Comparison of ENCODE assay signal across 8 mouse cellular contexts in genomic region chr8:84416041-84416440, GRCm38 (mm10). TPM values are rescaled to one million over a fixed set of nuclear protein-coding genes. Genes with fewer than 3 reads are reported as not detected.
A peak's percentile ranks its signal among the peaks of the same experiment; 100 is the strongest.
DNase-seq lines count a peak whose midpoint lies in the region; ATAC-seq lines count a peak whose summit lies in the region.

No protein-coding gene starts in this region.

- peak overlapping the region; percentile 48; the same call in 1 of the 2 replicates for H3K4me3 ChIP-seq in liver, embryonic 12.5 days
- peak overlapping the region; percentile 86 for H3K4me3 ChIP-seq in hindbrain, embryonic 14.5 days (replicated peaks; ENCODE audit: low read length)
- peak overlapping the region; percentile 70 for H3K4me3 ChIP-seq in neural tube, embryonic 13.5 days

- H3K4me1 ChIP-seq in liver, embryonic 12.5 days, result 0 out of 2 replicates have a peak, but pooled peaks cover 6% of the 10 kb centered on the region
- H3K4me1 ChIP-seq in hindbrain, embryonic 14.5 days (replicated peaks; ENCODE audit: control insufficient read depth, insufficient read depth, low read length), result peaks cover 30% of the 10 kb centered on the region
- H3K4me1 ChIP-seq in neural tube, embryonic 13.5 days (replicated peaks), result peaks cover 45% of the 10 kb centered on the region

- peaks cover 6% of the 10 kb centered on the region for H3K9me3 ChIP-seq in liver, embryonic 12.5 days (replicated peaks)
- H3K9me3 ChIP-seq in hindbrain, embryonic 14.5 days (ENCODE audit: control insufficient read depth, low read length), result no peaks in the 10 kb centered on the region
- no peaks in the 10 kb centered on the region for H3K9me3 ChIP-seq in neural tube, embryonic 13.5 days

- H3K27ac ChIP-seq in liver, embryonic 12.5 days, result no peak overlapping the region
- peak overlapping the region; percentile 93 for H3K27ac ChIP-seq in hindbrain, embryonic 14.5 days
- H3K27ac ChIP-seq in neural tube, embryonic 13.5 days (replicated peaks), result peak overlapping the region; percentile 92

- WGBS in liver, embryonic 12.5 days (ENCODE audit: insufficient replicate concordance), result 18% methylated on average over 14 of the region's 14 CpGs
- 12% methylated on average over 14 of the region's 14 CpGs for WGBS in hindbrain, embryonic 14.5 days
- whole genome bisulfite sequencing in neural tube, embryonic 13.5 days, result 13% methylated on average over 14 of the region's 14 CpGs

- ATAC-seq in liver, embryonic 12.5 days, result no peak
- peak; percentile 34; the same call in 1 of the 2 replicates for ATAC-seq in hindbrain, embryonic 14.5 days (ENCODE audit: low FRiP score)
- ATAC-seq in neural tube, embryonic 13.5 days (ENCODE audit: low read depth), result peak; percentile 24

- H3K4me2 ChIP-seq in liver, embryonic 12.5 days, result peak overlapping the region; percentile 70; the same call in 1 of the 2 replicates
- H3K4me2 ChIP-seq in hindbrain, embryonic 14.5 days (replicated peaks), result peak overlapping the region; percentile 84
- peak overlapping the region; percentile 80 for H3K4me2 ChIP-seq in neural tube, embryonic 13.5 days

- no peaks in the 10 kb centered on the region for H3K36me3 ChIP-seq in liver, embryonic 12.5 days
- peaks cover 9% of the 10 kb centered on the region for H3K36me3 ChIP-seq in hindbrain, embryonic 14.5 days (replicated peaks; ENCODE audit: control insufficient read depth, insufficient read depth)
- H3K36me3 ChIP-seq in neural tube, embryonic 13.5 days, result peaks cover 23% of the 10 kb centered on the region

- peaks cover 88% of the 10 kb centered on the region for H3K27me3 ChIP-seq in liver, embryonic 12.5 days (replicated peaks)
- H3K27me3 ChIP-seq in hindbrain, embryonic 14.5 days (ENCODE audit: control insufficient read depth, insufficient read depth, low read length), result no peaks in the 10 kb centered on the region
- H3K27me3 ChIP-seq in neural tube, embryonic 13.5 days, result no peaks in the 10 kb centered on the region

- DNase-seq in cerebellum, adult 8-10 months, result peak; percentile 53
- no peak for DNase-seq in cerebellum, adult 9-11 months
- DNase-seq in liver, result no peak
- no peak for DNase-seq in hindbrain, embryonic 14.5 days (ENCODE audit: low spot score)
- no peak for DNase-seq in spleen, postnatal 10 days (ENCODE audit: low spot score in 2 of 2)
- DNase-seq in urinary bladder, postnatal 10 days (ENCODE audit: low spot score), result no peak

- H3K9ac ChIP-seq in liver, embryonic 12.5 days, result no peak overlapping the region
- peak overlapping the region; percentile 92 for H3K9ac ChIP-seq in hindbrain, embryonic 14.5 days
- peak overlapping the region; percentile 94 for H3K9ac ChIP-seq in neural tube, embryonic 13.5 days

RNA-seq across cellular contexts. Expression of gene Cacna1a, which starts 27.8 kb away (rescaled TPM):
- 0.60 and 1.8 TPM in 2 replicates for polyA plus RNA-seq in liver, embryonic 12.5 days (2016; fragmentation: Nextera tagmentation; extraction: Ambion mirVana)
- polyA plus RNA-seq in hindbrain, embryonic 14.5 days (2014; fragmentation: Nextera tagmentation; extraction: Ambion mirVana), result 14.1 and 18.5 TPM in 2 replicates
- 20.0 and 25.2 TPM in 2 replicates for polyA plus RNA-seq in neural tube, embryonic 13.5 days (2015; fragmentation: Nextera tagmentation; extraction: Ambion mirVana)
